Mouse (Mus musculus): ENCODE measurements around the gene Prkci. TPM values are rescaled to one million over a fixed set of nuclear protein-coding genes. Genes with fewer than 3 reads are reported as not detected.

The Prkci gene
- polyA plus RNA-seq (2015; fragmentation: Nextera tagmentation; extraction: Ambion mirVana) = 26.2 and 28.6 TPM in 2 replicates

- Histone ChIP-seq H3K4me2 (peak within 1 kb of the TSS; percentile 57), H3K4me1 (replicated peaks) (peaks cover 27% of the 10 kb centered on the region), H3K9ac (peak within 1 kb of the TSS; percentile 71), H3K36me3 (no peaks in the 10 kb centered on the region), H3K27me3 (no peaks in the 10 kb centered on the region), H3K27ac (replicated peaks) (peak within 1 kb of the TSS; percentile 84), H3K9me3 (no peaks in the 10 kb centered on the region), H3K4me3 (peak within 1 kb of the TSS; percentile 72)
- peak; percentile 99 for ATAC-seq (ENCODE audit: low FRiP score, low read depth)
- WGBS = under 1% methylated on average over 44 of the region's 50 CpGs
Observed at GRCm38 (mm10) chr3:30995283-30995898, at the start of gene Prkci. Gene Prkci (plus strand): TSS chr3:30995747.

- 89% methylated on average over 3 of the region's 3 CpGs for WGBS
Observed at GRCm38 (mm10) chr3:30951652-30952051, 43.9 kb upstream of the Prkci start.

GRCm38 (mm10) chr3:30952273-30953070, 43.1 kb upstream of the Prkci start:
- Histone ChIP-seq H3K27ac (replicated peaks) (no peak overlapping the region), H3K4me1 (replicated peaks) (no peaks in the 10 kb centered on the region), H3K36me3 (peaks cover 54% of the 10 kb centered on the region), H3K9me3 (no peaks in the 10 kb centered on the region), H3K4me3 (no peak overlapping the region), H3K4me2 (no peak overlapping the region), H3K9ac (no peak overlapping the region), H3K27me3 (no peaks in the 10 kb centered on the region)
- 86% methylated on average over 12 of the region's 12 CpGs for WGBS
- peak; percentile 48; the same call in 1 of the 2 replicates for ATAC-seq (ENCODE audit: low FRiP score, low read depth)

More at GRCm38 (mm10) chr3:30951652-30952051, 43.9 kb upstream of the Prkci start:
- peaks cover 54% of the 10 kb centered on the region for H3K36me3 ChIP-seq
- no peak overlapping the region for H3K4me3 ChIP-seq
- no peaks in the 10 kb centered on the region for H3K9me3 ChIP-seq
- no peak overlapping the region for H3K27ac ChIP-seq (replicated peaks)
- H3K4me2 ChIP-seq = no peak overlapping the region
- no peak overlapping the region for H3K9ac ChIP-seq
- H3K4me1 ChIP-seq (replicated peaks) = no peaks in the 10 kb centered on the region
- ATAC-seq (ENCODE audit: low FRiP score, low read depth) = no peak
- H3K27me3 ChIP-seq = no peaks in the 10 kb centered on the region

GRCm38 (mm10) chr3:30956327-30956726, 39.2 kb upstream of the Prkci start:
- no peak overlapping the region for H3K27ac ChIP-seq (replicated peaks)
- no peak overlapping the region for H3K9ac ChIP-seq
- no peak overlapping the region for H3K4me3 ChIP-seq
- H3K27me3 ChIP-seq = no peaks in the 10 kb centered on the region
- H3K4me2 ChIP-seq = no peak overlapping the region
- WGBS = 96% methylated on average over 6 of the region's 6 CpGs
- H3K36me3 ChIP-seq = peaks cover 60% of the 10 kb centered on the region
- no peaks in the 10 kb centered on the region for H3K9me3 ChIP-seq
- no peak for ATAC-seq (ENCODE audit: low FRiP score, low read depth)
- H3K4me1 ChIP-seq (replicated peaks) = no peaks in the 10 kb centered on the region

- WGBS = 84% methylated on average over 2 of the region's 2 CpGs
- no peaks in the 10 kb centered on the region for H3K27me3 ChIP-seq
- peaks cover 66% of the 10 kb centered on the region for H3K36me3 ChIP-seq
- ATAC-seq (ENCODE audit: low FRiP score, low read depth) = no peak
- no peaks in the 10 kb centered on the region for H3K9me3 ChIP-seq
- H3K4me1 ChIP-seq (replicated peaks) = no peaks in the 10 kb centered on the region
- H3K9ac ChIP-seq = no peak overlapping the region
- no peak overlapping the region for H3K4me3 ChIP-seq
- H3K27ac ChIP-seq (replicated peaks) = no peak overlapping the region
- no peak overlapping the region for H3K4me2 ChIP-seq
Observed at GRCm38 (mm10) chr3:30958709-30959108, 36.8 kb upstream of the Prkci start.

GRCm38 (mm10) chr3:30959868-30960831, 35.4 kb upstream of the Prkci start:
- Histone ChIP-seq H3K36me3 (peaks cover 74% of the 10 kb centered on the region), H3K4me1 (replicated peaks) (no peaks in the 10 kb centered on the region), H3K27ac (replicated peaks) (no peak overlapping the region), H3K9me3 (no peaks in the 10 kb centered on the region), H3K4me2 (no peak overlapping the region), H3K9ac (no peak overlapping the region), H3K27me3 (no peaks in the 10 kb centered on the region), H3K4me3 (no peak overlapping the region)
- ATAC-seq (ENCODE audit: low FRiP score, low read depth) = no peak
- 78% methylated on average over 7 of the region's 7 CpGs for WGBS

- Histone ChIP-seq H3K9ac (no peak overlapping the region), H3K36me3 (peaks cover 52% of the 10 kb centered on the region), H3K9me3 (no peaks in the 10 kb centered on the region), H3K27ac (replicated peaks) (no peak overlapping the region), H3K4me1 (replicated peaks) (peaks cover 13% of the 10 kb centered on the region), H3K4me3 (no peak overlapping the region), H3K4me2 (no peak overlapping the region), H3K27me3 (no peaks in the 10 kb centered on the region)
- ATAC-seq (ENCODE audit: low FRiP score, low read depth) = no peak
- WGBS = 98% methylated on average over 4 of the region's 4 CpGs
Observed at GRCm38 (mm10) chr3:30963100-30963499, 32.4 kb upstream of the Prkci start.

GRCm38 (mm10) chr3:30964216-30964615, 31.3 kb upstream of the Prkci start:
- peaks cover 45% of the 10 kb centered on the region for H3K36me3 ChIP-seq
- 74% methylated on average over 3 of the region's 3 CpGs for WGBS

GRCm38 (mm10) chr3:30965644-30966043, 29.9 kb upstream of the Prkci start:
- Histone ChIP-seq H3K27ac (replicated peaks) (no peak overlapping the region), H3K9me3 (no peaks in the 10 kb centered on the region), H3K9ac (no peak overlapping the region), H3K4me3 (no peak overlapping the region), H3K4me1 (replicated peaks) (peaks cover 16% of the 10 kb centered on the region), H3K36me3 (peaks cover 32% of the 10 kb centered on the region), H3K27me3 (no peaks in the 10 kb centered on the region), H3K4me2 (no peak overlapping the region)
- 95% methylated on average over 13 of the region's 13 CpGs for WGBS
- no peak for ATAC-seq (ENCODE audit: low FRiP score, low read depth)

More at GRCm38 (mm10) chr3:30964216-30964615, 31.3 kb upstream of the Prkci start:
- no peak overlapping the region for H3K4me2 ChIP-seq
- peaks cover 16% of the 10 kb centered on the region for H3K4me1 ChIP-seq (replicated peaks)
- H3K4me3 ChIP-seq = no peak overlapping the region
- H3K27ac ChIP-seq (replicated peaks) = no peak overlapping the region
- no peaks in the 10 kb centered on the region for H3K27me3 ChIP-seq
- no peaks in the 10 kb centered on the region for H3K9me3 ChIP-seq
- ATAC-seq (ENCODE audit: low FRiP score, low read depth) = no peak
- H3K9ac ChIP-seq = no peak overlapping the region

- H3K9me3 ChIP-seq = no peaks in the 10 kb centered on the region
- under 1% methylated on average over 54 of the region's 54 CpGs for WGBS
- peak; percentile 75 for ATAC-seq (ENCODE audit: low FRiP score, low read depth)
- peak overlapping the region; percentile 100 for H3K4me3 ChIP-seq
- peak overlapping the region; percentile 96 for H3K9ac ChIP-seq
- H3K36me3 ChIP-seq = peaks cover 16% of the 10 kb centered on the region
- peak overlapping the region; percentile 60 for H3K4me2 ChIP-seq
- peak overlapping the region; percentile 91 for H3K27ac ChIP-seq (replicated peaks)
- peaks cover 16% of the 10 kb centered on the region for H3K4me1 ChIP-seq (replicated peaks)
- H3K27me3 ChIP-seq = no peaks in the 10 kb centered on the region
Observed at GRCm38 (mm10) chr3:30968531-30969092, 26.9 kb upstream of the Prkci start.

- ATAC-seq (ENCODE audit: low FRiP score, low read depth) = peak; percentile 94
- WGBS = under 1% methylated on average over 32 of the region's 34 CpGs
- Histone ChIP-seq H3K4me3 (peak within 1 kb of the TSS; percentile 100), H3K27me3 (no peaks in the 10 kb centered on the region), H3K36me3 (peaks cover 11% of the 10 kb centered on the region), H3K4me2 (peak within 1 kb of the TSS; percentile 60), H3K4me1 (replicated peaks) (peaks cover 16% of the 10 kb centered on the region), H3K27ac (replicated peaks) (peak within 1 kb of the TSS; percentile 91), H3K9ac (peak within 1 kb of the TSS; percentile 96), H3K9me3 (no peaks in the 10 kb centered on the region)
Observed at GRCm38 (mm10) chr3:30969104-30969581, 26.4 kb upstream of the Prkci start, which contains the start of gene Phc3. Gene Phc3 (minus strand): TSS chr3:30969415.
